Mouse (Mus musculus): ENCODE measurements at regions not wholly inside any gene's neighbourhood (a gene's known extent, or its start where the extent isn't known, plus 50 kb on each side); places are given as distances from the start of the nearest gene placed in this dataset.

GRCm38 (mm10) chr7:72027006-72027405, 279.4 kb downstream of the Mctp2 start:
- peak in 1 of 2 experiments; percentile 6 for DNase-seq (ENCODE audit: low spot score in 2 of 2)

GRCm38 (mm10) chr7:72009115-72009514, 297.3 kb downstream of the Mctp2 start:
- DNase-seq (ENCODE audit: low spot score in 2 of 2) = no peak

GRCm38 (mm10) chr7:72004311-72004710, 302.1 kb downstream of the Mctp2 start:
- no peak for DNase-seq (ENCODE audit: low spot score in 2 of 2)

- no peak for DNase-seq (ENCODE audit: low spot score in 2 of 2)
Observed at GRCm38 (mm10) chr7:71992526-71992925, 313.9 kb downstream of the Mctp2 start.

GRCm38 (mm10) chr7:71991835-71992234, 314.6 kb downstream of the Mctp2 start:
- no peak for DNase-seq (ENCODE audit: low spot score in 2 of 2)

- DNase-seq (ENCODE audit: low spot score in 2 of 2) = no peak
Observed at GRCm38 (mm10) chr7:71991206-71991605, 315.2 kb downstream of the Mctp2 start.

- DNase-seq (ENCODE audit: low spot score in 2 of 2) = no peak
Observed at GRCm38 (mm10) chr7:71966015-71966414, 340.4 kb downstream of the Mctp2 start.

- DNase-seq (ENCODE audit: low spot score in 2 of 2) = no peak
Observed at GRCm38 (mm10) chr7:71963456-71963855, 343.0 kb downstream of the Mctp2 start.

- no peak for DNase-seq (ENCODE audit: low spot score in 2 of 2)
Observed at GRCm38 (mm10) chr7:71962851-71963250, 343.6 kb downstream of the Mctp2 start.

- no peak for DNase-seq (ENCODE audit: low spot score in 2 of 2)
Observed at GRCm38 (mm10) chr7:71960453-71961230, 345.8 kb downstream of the Mctp2 start.

- DNase-seq (ENCODE audit: low spot score in 2 of 2) = no peak
Observed at GRCm38 (mm10) chr7:71946548-71946947, 359.9 kb downstream of the Mctp2 start.

- DNase-seq (ENCODE audit: low spot score in 2 of 2) = peak in 1 of 2 experiments; percentile 12
Observed at GRCm38 (mm10) chr7:71943078-71944042, 363.0 kb downstream of the Mctp2 start.

- no peak for DNase-seq (ENCODE audit: low spot score in 2 of 2)
Observed at GRCm38 (mm10) chr7:71937731-71938130, 368.7 kb downstream of the Mctp2 start.

GRCm38 (mm10) chr7:71936690-71937089, 369.7 kb downstream of the Mctp2 start:
- DNase-seq (ENCODE audit: low spot score in 2 of 2) = no peak

Data from right cerebral cortex, adult 2 months (tissue).